Mouse (Mus musculus): ENCODE measurements around the gene Hs6st3. TPM values are rescaled to one million over a fixed set of nuclear protein-coding genes. Genes with fewer than 3 reads are reported as not detected.

Hs6st3 gene
- polyA plus RNA-seq, 1 experiment, result 1.2 TPM

- Histone ChIP-seq H3K9me3 (replicated peaks; ENCODE audit: control insufficient read depth, insufficient read depth, low read length, poor library complexity, severe bottlenecking) (no peaks in the 10 kb centered on the region), H3K9ac (ENCODE audit: low read depth, poor library complexity, severe bottlenecking) (no peak overlapping the region), H3K27me3 (ENCODE audit: control insufficient read depth, insufficient read depth, low read length, poor library complexity, severe bottlenecking) (no peaks in the 10 kb centered on the region), H3K36me3 (ENCODE audit: control insufficient read depth, insufficient read depth, low read length, poor library complexity, severe bottlenecking) (no peaks in the 10 kb centered on the region), H3K27ac (ENCODE audit: insufficient read depth, low read length) (no peak overlapping the region), H3K4me1 (ENCODE audit: control insufficient read depth, insufficient read depth, low read length) (no peaks in the 10 kb centered on the region), H3K4me3 (ENCODE audit: low read depth, low read length) (no peak overlapping the region)
- TF ChIP-seq CTCF (IDR thresholded peaks at IDR 0.05; ENCODE audit: low read depth, low read length) (no peak), POLR2A (IDR thresholded peaks at IDR 0.05; ENCODE audit: insufficient read depth, low read length) (no peak), EP300 (IDR thresholded peaks at IDR 0.05; ENCODE audit: insufficient read depth, low read depth, low read length) (no peak)
Observed at GRCm38 (mm10) chr14:119520632-119521031, 382.5 kb downstream of the Hs6st3 start.

DNA sequence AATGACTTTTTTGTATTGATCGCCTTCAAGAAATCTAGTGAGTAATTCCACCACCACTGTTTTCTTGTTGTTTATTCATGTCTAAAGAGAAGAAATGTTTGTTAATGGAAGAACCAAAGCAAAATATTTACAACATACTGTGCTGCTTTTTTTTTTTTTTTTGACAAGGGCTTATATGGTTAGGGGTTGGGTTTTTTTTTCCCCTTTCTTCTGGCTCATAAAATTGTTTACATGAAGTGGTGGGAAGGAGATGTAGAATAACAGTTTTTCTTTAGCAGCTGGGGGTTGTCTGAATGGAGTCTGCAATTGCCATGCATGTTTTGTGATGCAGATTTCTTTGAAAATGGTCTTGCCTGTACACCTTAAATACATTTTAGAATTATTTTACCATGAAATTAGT lies 382.9 kb downstream of the Hs6st3 start:
- Histone ChIP-seq H3K9me3 (replicated peaks; ENCODE audit: control insufficient read depth, insufficient read depth, low read length, poor library complexity, severe bottlenecking) (no peaks in the 10 kb centered on the region), H3K4me3 (ENCODE audit: low read depth, low read length) (no peak overlapping the region), H3K4me1 (ENCODE audit: control insufficient read depth, insufficient read depth, low read length) (no peaks in the 10 kb centered on the region), H3K27ac (ENCODE audit: insufficient read depth, low read length) (no peak overlapping the region), H3K9ac (ENCODE audit: low read depth, poor library complexity, severe bottlenecking) (no peak overlapping the region), H3K27me3 (ENCODE audit: control insufficient read depth, insufficient read depth, low read length, poor library complexity, severe bottlenecking) (no peaks in the 10 kb centered on the region), H3K36me3 (ENCODE audit: control insufficient read depth, insufficient read depth, low read length, poor library complexity, severe bottlenecking) (no peaks in the 10 kb centered on the region)
- TF ChIP-seq CTCF (IDR thresholded peaks at IDR 0.05; ENCODE audit: low read depth, low read length) (no peak), POLR2A (IDR thresholded peaks at IDR 0.05; ENCODE audit: insufficient read depth, low read length) (no peak), EP300 (IDR thresholded peaks at IDR 0.05; ENCODE audit: insufficient read depth, low read depth, low read length) (no peak)

- Histone ChIP-seq H3K9me3 (replicated peaks; ENCODE audit: control insufficient read depth, insufficient read depth, low read length, poor library complexity, severe bottlenecking) (no peaks in the 10 kb centered on the region), H3K4me1 (ENCODE audit: control insufficient read depth, insufficient read depth, low read length) (no peaks in the 10 kb centered on the region), H3K27ac (ENCODE audit: insufficient read depth, low read length) (no peak overlapping the region), H3K4me3 (ENCODE audit: low read depth, low read length) (no peak overlapping the region), H3K36me3 (ENCODE audit: control insufficient read depth, insufficient read depth, low read length, poor library complexity, severe bottlenecking) (no peaks in the 10 kb centered on the region), H3K27me3 (ENCODE audit: control insufficient read depth, insufficient read depth, low read length, poor library complexity, severe bottlenecking) (no peaks in the 10 kb centered on the region), H3K9ac (ENCODE audit: low read depth, poor library complexity, severe bottlenecking) (no peak overlapping the region)
- TF ChIP-seq CTCF (IDR thresholded peaks at IDR 0.05; ENCODE audit: low read depth, low read length) (no peak), EP300 (IDR thresholded peaks at IDR 0.05; ENCODE audit: insufficient read depth, low read depth, low read length) (no peak)
Observed at GRCm38 (mm10) chr14:119532889-119533546, 394.9 kb downstream of the Hs6st3 start.

- Histone ChIP-seq H3K27me3 (ENCODE audit: control insufficient read depth, insufficient read depth, low read length, poor library complexity, severe bottlenecking) (no peaks in the 10 kb centered on the region), H3K4me1 (ENCODE audit: control insufficient read depth, insufficient read depth, low read length) (no peaks in the 10 kb centered on the region), H3K9ac (ENCODE audit: low read depth, poor library complexity, severe bottlenecking) (no peak overlapping the region), H3K27ac (ENCODE audit: insufficient read depth, low read length) (no peak overlapping the region), H3K4me3 (ENCODE audit: low read depth, low read length) (no peak overlapping the region), H3K9me3 (replicated peaks; ENCODE audit: control insufficient read depth, insufficient read depth, low read length, poor library complexity, severe bottlenecking) (no peaks in the 10 kb centered on the region), H3K36me3 (ENCODE audit: control insufficient read depth, insufficient read depth, low read length, poor library complexity, severe bottlenecking) (no peaks in the 10 kb centered on the region)
- TF ChIP-seq EP300 (IDR thresholded peaks at IDR 0.05; ENCODE audit: insufficient read depth, low read depth, low read length), result no peak
- TF ChIP-seq CTCF (IDR thresholded peaks at IDR 0.05; ENCODE audit: low read depth, low read length), result no peak
- no peak for TF ChIP-seq POLR2A (IDR thresholded peaks at IDR 0.05; ENCODE audit: insufficient read depth, low read length)
Observed at GRCm38 (mm10) chr14:119540505-119540904, 402.4 kb downstream of the Hs6st3 start.

GRCm38 (mm10) chr14:119544596-119544995 lies 406.5 kb downstream of the Hs6st3 start:
- H3K9me3 ChIP-seq (replicated peaks; ENCODE audit: control insufficient read depth, insufficient read depth, low read length, poor library complexity, severe bottlenecking), result no peaks in the 10 kb centered on the region
- no peaks in the 10 kb centered on the region for H3K4me1 ChIP-seq (ENCODE audit: control insufficient read depth, insufficient read depth, low read length)
- no peaks in the 10 kb centered on the region for H3K36me3 ChIP-seq (ENCODE audit: control insufficient read depth, insufficient read depth, low read length, poor library complexity, severe bottlenecking)
- no peak overlapping the region for H3K9ac ChIP-seq (ENCODE audit: low read depth, poor library complexity, severe bottlenecking)
- no peak for TF ChIP-seq POLR2A (IDR thresholded peaks at IDR 0.05; ENCODE audit: insufficient read depth, low read length)
- no peak for TF ChIP-seq EP300 (IDR thresholded peaks at IDR 0.05; ENCODE audit: insufficient read depth, low read depth, low read length)
- no peak for TF ChIP-seq CTCF (IDR thresholded peaks at IDR 0.05; ENCODE audit: low read depth, low read length)
- H3K27ac ChIP-seq (ENCODE audit: insufficient read depth, low read length), result no peak overlapping the region
- H3K4me3 ChIP-seq (ENCODE audit: low read depth, low read length), result no peak overlapping the region
- no peaks in the 10 kb centered on the region for H3K27me3 ChIP-seq (ENCODE audit: control insufficient read depth, insufficient read depth, low read length, poor library complexity, severe bottlenecking)

- H3K9me3 ChIP-seq (replicated peaks; ENCODE audit: control insufficient read depth, insufficient read depth, low read length, poor library complexity, severe bottlenecking), result no peaks in the 10 kb centered on the region
- no peak overlapping the region for H3K4me3 ChIP-seq (ENCODE audit: low read depth, low read length)
- H3K36me3 ChIP-seq (ENCODE audit: control insufficient read depth, insufficient read depth, low read length, poor library complexity, severe bottlenecking), result no peaks in the 10 kb centered on the region
- H3K27ac ChIP-seq (ENCODE audit: insufficient read depth, low read length), result no peak overlapping the region
- no peaks in the 10 kb centered on the region for H3K27me3 ChIP-seq (ENCODE audit: control insufficient read depth, insufficient read depth, low read length, poor library complexity, severe bottlenecking)
- no peak for TF ChIP-seq EP300 (IDR thresholded peaks at IDR 0.05; ENCODE audit: insufficient read depth, low read depth, low read length)
- no peak for TF ChIP-seq CTCF (IDR thresholded peaks at IDR 0.05; ENCODE audit: low read depth, low read length)
- no peak for TF ChIP-seq POLR2A (IDR thresholded peaks at IDR 0.05; ENCODE audit: insufficient read depth, low read length)
- H3K9ac ChIP-seq (ENCODE audit: low read depth, poor library complexity, severe bottlenecking), result no peak overlapping the region
- H3K4me1 ChIP-seq (ENCODE audit: control insufficient read depth, insufficient read depth, low read length), result no peaks in the 10 kb centered on the region
Observed at GRCm38 (mm10) chr14:119558356-119558755, 420.2 kb downstream of the Hs6st3 start.

All from ES-Bruce4 (cell line).